Mouse (Mus musculus) liver, embryonic 13.5 days (tissue): Measurements from ENCODE around the gene Plgrkt. TPM values are rescaled to one million over a fixed set of nuclear protein-coding genes. Genes with fewer than 3 reads are reported as not detected.
A peak's percentile ranks its signal among the peaks of the same experiment; 100 is the strongest.
"Not testable (repeated sequence)": the region's sequence is repeated elsewhere in the genome, so short reads cannot be mapped to it uniquely, and the experiment has no call there.

Source experiments
- ATAC-seq: fragments of 200-750 bp; cut with Nextera tagmentation; 2 replicates; pipeline ENCODE4 v1.8.0; 2017; ENCODE audit warnings: low read depth, mild to moderate bottlenecking, moderate number of reproducible peaks, moderate library complexity
- DNase-seq: peaks from one replicate; pipeline ENCODE4 v3.0.0; 2022
- H3K27ac ChIP-seq: fragments of 300-500 bp; sonication (generic); 2 replicates; pipeline ENCODE4 v1.5.1; 2015; ENCODE audit warnings: moderate library complexity, mild to moderate bottlenecking, inconsistent platforms
- H3K27me3 ChIP-seq: fragments of 300-500 bp; sonication (generic); 2 replicates; pipeline ENCODE4 v1.6.1; 2015; ENCODE audit warnings: mild to moderate bottlenecking, inconsistent platforms
- H3K36me3 ChIP-seq: fragments of 300-500 bp; sonication (generic); 2 replicates; pipeline ENCODE4 v1.6.1; 2015; ENCODE audit warnings: mild to moderate bottlenecking, inconsistent platforms
- H3K4me1 ChIP-seq: fragments of 300-500 bp; sonication (generic); replicated peaks from 2 replicates; pipeline ENCODE4 v1.6.1; 2015; ENCODE audit warnings: inconsistent platforms
- H3K4me2 ChIP-seq: fragments of 300-500 bp; sonication (generic); 2 replicates; pipeline ENCODE4 v1.6.1; 2015; ENCODE audit warnings: inconsistent platforms, mild to moderate bottlenecking, moderate library complexity
- H3K4me3 ChIP-seq: fragments of 300-500 bp; sonication (generic); replicated peaks from 2 replicates; pipeline ENCODE4 v1.5.1; 2015; ENCODE audit warnings: mild to moderate bottlenecking, inconsistent platforms
- H3K9ac ChIP-seq: fragments of 300-500 bp; sonication (generic); 2 replicates; pipeline ENCODE4 v1.6.1; 2015; ENCODE audit warnings: mild to moderate bottlenecking, inconsistent platforms
- H3K9me3 ChIP-seq: fragments of 300-500 bp; sonication (generic); replicated peaks from 2 replicates; pipeline ENCODE4 v1.6.1; 2016; ENCODE audit warnings: inconsistent platforms
- WGBS: fragments of 180-500 bp; shearing (Covaris S2); methylation state at CpG from one replicate; pipeline ENCODE4 v1.1.7; 2015; ENCODE audit not compliant: insufficient replicate concordance; 5-methylcytosine and 5-hydroxymethylcytosine counted together
- polyA plus RNA-seq: library from polyadenylated mRNA; unstranded; fragments of >200 nt; fragmentation: Nextera tagmentation; extraction: Ambion mirVana; gene quantifications from 2 replicates; pipeline ENCODE4 v1.2.1, GENCODE M21; 2015

Gene Plgrkt
- polyA plus RNA-seq: 32.8 and 38.5 TPM in 2 replicates

- WGBS: under 1% methylated on average over 26 of the region's 26 CpGs
- DNase-seq (peak; percentile 85), ATAC-seq (peak; percentile 93)
- peak within 1 kb of the TSS; percentile 95 for H3K4me2 ChIP-seq
- H3K4me1 ChIP-seq: peaks cover 45% of the 10 kb centered on the region
- H3K27me3 ChIP-seq: no peaks in the 10 kb centered on the region
- no peaks in the 10 kb centered on the region for H3K9me3 ChIP-seq
- H3K27ac ChIP-seq: peak within 1 kb of the TSS; percentile 83
- H3K36me3 ChIP-seq: no peaks in the 10 kb centered on the region
- H3K9ac ChIP-seq: peak within 1 kb of the TSS; percentile 77
- H3K4me3 ChIP-seq: peak within 1 kb of the TSS; percentile 70
These were observed at the start of gene Plgrkt, which contains the start of gene Cd274 for GRCm38 (mm10) chr19:29366969-29367622. TSS of gene Plgrkt (minus strand) at chr19:29367390. TSS of gene Cd274 (plus strand) at chr19:29367455.

DNA sequence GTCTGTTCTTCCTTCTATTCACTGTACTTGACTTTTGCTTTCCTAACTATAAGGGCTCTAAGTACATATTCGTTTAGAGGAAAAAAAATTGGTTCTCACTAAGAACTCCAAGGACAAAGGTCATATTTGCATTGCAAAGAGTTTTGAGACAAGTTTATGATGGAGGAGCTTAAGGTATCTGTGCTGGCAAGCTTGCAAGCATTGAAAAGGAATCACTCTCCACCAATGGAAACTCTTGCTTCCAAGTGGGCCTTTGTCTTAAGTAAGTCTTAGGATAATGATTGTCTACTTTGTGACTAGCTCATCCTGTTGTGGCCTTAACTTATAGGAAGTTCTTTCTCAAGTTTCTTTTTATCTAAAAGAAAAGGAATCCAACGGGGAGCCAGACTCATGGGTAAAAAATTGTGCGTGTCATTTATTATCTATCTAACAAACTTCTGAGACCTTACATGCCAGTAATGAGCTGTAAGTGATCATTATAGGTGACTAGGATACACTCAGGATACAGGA, 49.3 kb upstream of the Plgrkt start:
- WGBS: 33% methylated on average over 3 of the region's 3 CpGs
- no peaks in the 10 kb centered on the region for H3K9me3 ChIP-seq
- no peaks in the 10 kb centered on the region for H3K36me3 ChIP-seq
- no peak overlapping the region for H3K4me2 ChIP-seq
- no peak overlapping the region for H3K27ac ChIP-seq
- no peaks in the 10 kb centered on the region for H3K27me3 ChIP-seq
- no peak overlapping the region for H3K9ac ChIP-seq
- peaks cover 27% of the 10 kb centered on the region for H3K4me1 ChIP-seq
- no peak for ATAC-seq
- no peak overlapping the region for H3K4me3 ChIP-seq
- DNase-seq: no peak

GRCm38 (mm10) chr19:29414917-29415316, 47.7 kb upstream of the Plgrkt start:
- H3K9ac ChIP-seq, ATAC-seq, H3K4me2 ChIP-seq, H3K36me3 ChIP-seq, H3K4me3 ChIP-seq, H3K27me3 ChIP-seq, H3K27ac ChIP-seq, DNase-seq, H3K9me3 ChIP-seq: not testable (repeated sequence)
- peaks cover 19% of the 10 kb centered on the region for H3K4me1 ChIP-seq

GRCm38 (mm10) chr19:29414513-29414912, 47.3 kb upstream of the Plgrkt start:
- Histone ChIP-seq H3K27me3 (no peaks in the 10 kb centered on the region), H3K4me1 (peaks cover 17% of the 10 kb centered on the region), H3K4me2 (no peak overlapping the region), H3K9ac (no peak overlapping the region), H3K9me3 (no peaks in the 10 kb centered on the region), H3K27ac (no peak overlapping the region), H3K36me3 (no peaks in the 10 kb centered on the region), H3K4me3 (no peak overlapping the region)
- no peak for DNase-seq
- no peak for ATAC-seq
- WGBS: 70% methylated on average over 3 of the region's 3 CpGs

- Histone ChIP-seq H3K4me1 (peaks cover 6% of the 10 kb centered on the region), H3K4me3 (no peak overlapping the region), H3K4me2 (no peak overlapping the region), H3K27me3 (no peaks in the 10 kb centered on the region), H3K36me3 (no peaks in the 10 kb centered on the region), H3K9ac (no peak overlapping the region), H3K27ac (no peak overlapping the region), H3K9me3 (no peaks in the 10 kb centered on the region)
- 66% methylated on average over 6 of the region's 6 CpGs for WGBS
- DNase-seq: no peak
- ATAC-seq: no peak
These were observed 45.6 kb upstream of the Plgrkt start for GRCm38 (mm10) chr19:29412476-29413420.

DNA sequence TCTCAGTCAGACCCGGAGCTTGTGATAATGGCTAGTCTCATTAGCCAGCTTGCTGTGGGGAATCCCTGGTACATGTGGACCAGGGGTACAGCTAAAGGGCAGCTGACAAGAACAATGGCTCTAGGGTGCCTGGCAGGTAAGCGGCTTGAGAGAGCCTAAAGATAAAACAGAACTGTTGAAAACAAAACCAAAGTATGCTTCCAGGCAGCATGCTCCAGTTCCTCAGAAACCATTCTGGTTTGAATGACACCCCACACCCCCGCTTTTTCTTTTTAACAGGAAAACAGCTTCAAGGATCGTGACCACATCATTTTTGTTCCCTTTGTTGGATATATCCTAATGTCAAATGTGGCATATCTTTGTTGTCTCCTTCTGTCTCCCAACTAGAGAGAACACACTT, 43.4 kb upstream of the Plgrkt start, which contains the start of gene Pdcd1lg2:
Gene Pdcd1lg2, plus strand, starts transcription at position 301 of the 400 bp plus-strand sequence.
- no peak within 1 kb of the TSS for H3K27ac ChIP-seq
- no peak for ATAC-seq
- no peaks in the 10 kb centered on the region for H3K9me3 ChIP-seq
- no peak for DNase-seq
- H3K9ac ChIP-seq: no peak within 1 kb of the TSS
- no peaks in the 10 kb centered on the region for H3K4me1 ChIP-seq
- H3K4me2 ChIP-seq: no peak within 1 kb of the TSS
- H3K36me3 ChIP-seq: no peaks in the 10 kb centered on the region
- 65% methylated on average over 4 of the region's 4 CpGs for WGBS
- no peak within 1 kb of the TSS for H3K4me3 ChIP-seq
- no peaks in the 10 kb centered on the region for H3K27me3 ChIP-seq

- Histone ChIP-seq H3K9ac (no peak overlapping the region), H3K27ac (no peak overlapping the region), H3K4me3 (no peak overlapping the region), H3K36me3 (no peaks in the 10 kb centered on the region), H3K4me1 (no peaks in the 10 kb centered on the region), H3K9me3 (no peaks in the 10 kb centered on the region), H3K27me3 (no peaks in the 10 kb centered on the region), H3K4me2 (no peak overlapping the region)
- WGBS: 81% methylated on average over 18 of the region's 18 CpGs
- no peak for ATAC-seq
- DNase-seq: no peak
These were observed 39.1 kb upstream of the Plgrkt start for GRCm38 (mm10) chr19:29406042-29407017.

- Histone ChIP-seq H3K9ac (no peak overlapping the region), H3K27ac (no peak overlapping the region), H3K4me2 (no peak overlapping the region), H3K27me3 (no peaks in the 10 kb centered on the region), H3K9me3 (no peaks in the 10 kb centered on the region), H3K4me3 (no peak overlapping the region), H3K36me3 (no peaks in the 10 kb centered on the region), H3K4me1 (peaks cover 5% of the 10 kb centered on the region)
- 75% methylated on average over 2 of the region's 2 CpGs for WGBS
- no peak for DNase-seq
- no peak for ATAC-seq
These were observed 38.2 kb upstream of the Plgrkt start for GRCm38 (mm10) chr19:29405388-29405787.

DNA sequence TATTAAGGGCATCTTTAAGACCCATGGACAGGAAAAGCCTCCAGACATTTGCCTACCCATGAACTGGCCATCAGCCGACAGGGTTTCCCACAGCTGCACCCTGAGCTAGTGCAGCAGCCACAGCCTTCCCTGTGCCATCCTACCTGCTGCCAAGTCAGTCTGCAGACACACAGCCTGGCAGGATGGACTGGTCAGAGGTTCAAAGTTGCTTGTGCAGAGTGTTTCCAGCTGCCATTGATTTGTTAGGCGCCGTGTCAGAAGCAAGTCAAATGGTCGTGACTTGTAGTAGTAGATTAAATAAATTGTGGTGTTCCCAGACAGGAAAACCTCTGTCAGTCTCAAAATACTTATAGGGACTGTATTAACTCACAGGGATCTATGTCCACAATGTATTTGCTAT, 36.1 kb upstream of the Plgrkt start:
- H3K27ac ChIP-seq: no peak overlapping the region
- no peak overlapping the region for H3K4me2 ChIP-seq
- DNase-seq: no peak
- H3K9me3 ChIP-seq: no peaks in the 10 kb centered on the region
- no peak for ATAC-seq
- 66% methylated on average over 4 of the region's 4 CpGs for WGBS
- no peak overlapping the region for H3K4me3 ChIP-seq
- H3K36me3 ChIP-seq: no peaks in the 10 kb centered on the region
- H3K9ac ChIP-seq: no peak overlapping the region
- no peaks in the 10 kb centered on the region for H3K27me3 ChIP-seq
- peaks cover 12% of the 10 kb centered on the region for H3K4me1 ChIP-seq

DNA sequence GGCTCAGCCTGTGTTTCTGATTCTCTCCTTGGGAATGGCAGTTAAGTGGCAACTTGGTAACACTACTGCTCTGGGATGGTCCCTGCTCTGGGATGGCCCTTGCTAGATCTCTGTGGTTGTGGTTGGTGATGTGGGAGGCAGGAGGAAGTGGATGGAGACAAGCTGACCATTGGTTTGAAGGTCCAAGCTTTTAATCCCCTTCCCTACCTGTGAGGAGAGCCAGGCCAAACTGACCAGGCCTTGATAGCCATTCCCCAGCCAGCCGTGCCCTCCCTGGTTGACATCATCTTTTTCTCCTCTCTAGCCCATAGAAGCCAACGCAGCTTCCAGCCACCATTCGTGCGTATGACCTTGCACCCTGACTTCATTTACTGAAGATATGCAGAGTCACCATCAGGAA, 35.4 kb upstream of the Plgrkt start:
- Histone ChIP-seq H3K9ac (no peak overlapping the region), H3K27ac (no peak overlapping the region), H3K4me1 (peaks cover 12% of the 10 kb centered on the region), H3K36me3 (no peaks in the 10 kb centered on the region), H3K4me2 (no peak overlapping the region), H3K27me3 (no peaks in the 10 kb centered on the region), H3K4me3 (no peak overlapping the region), H3K9me3 (no peaks in the 10 kb centered on the region)
- WGBS: 78% methylated on average over 4 of the region's 4 CpGs
- ATAC-seq (no peak), DNase-seq (no peak)
